Mouse (Mus musculus) thymus, adult 2 months (tissue): ENCODE data around the gene Baiap3. TPM values are rescaled to one million over a fixed set of nuclear protein-coding genes. Genes with fewer than 3 reads are reported as not detected.

Source experiments
- DNase-seq: peaks from one replicate; pipeline ENCODE4 v3.0.0; 2021
- H3K27ac ChIP-seq: fragments of 200-500 bp; 2 replicates; pipeline ENCODE4 v1.5.1; 2012; ENCODE audit warnings: low read length, control low read depth; ENCODE audit not compliant: control insufficient read depth, insufficient read depth
- H3K27me3 ChIP-seq: fragments of 200-500 bp; 2 replicates; pipeline ENCODE4 v1.6.1; 2012; ENCODE audit warnings: mild to moderate bottlenecking, low read length, moderate library complexity, mixed read lengths; ENCODE audit not compliant: control insufficient read depth, insufficient read depth
- H3K36me3 ChIP-seq: fragments of 200-500 bp; 2 replicates; pipeline ENCODE4 v1.6.1; 2012; ENCODE audit warnings: mild to moderate bottlenecking, low read length, moderate library complexity; ENCODE audit not compliant: control insufficient read depth, insufficient read depth
- H3K4me1 ChIP-seq: fragments of 200-500 bp; replicated peaks from 2 replicates; pipeline ENCODE4 v1.6.1; 2012; ENCODE audit warnings: low read length; ENCODE audit not compliant: control insufficient read depth, insufficient read depth
- H3K4me3 ChIP-seq: fragments of 200-500 bp; 2 replicates; pipeline ENCODE4 v1.5.1; 2012; ENCODE audit warnings: mild to moderate bottlenecking, low read length, control low read depth, moderate library complexity; ENCODE audit not compliant: control insufficient read depth, insufficient read depth
- CTCF ChIP-seq: fragments of 200-500 bp; IDR thresholded peaks from 2 replicates; pipeline ENCODE4 v1.5.1; 2012; ENCODE audit warnings: mild to moderate bottlenecking, control low read depth, low read length, moderate library complexity, borderline replicate concordance; ENCODE audit not compliant: control insufficient read depth, poor library complexity, insufficient read depth; ENCODE audit errors: extremely low read depth
- POLR2A ChIP-seq: fragments of 200-500 bp; IDR thresholded peaks from 2 replicates; pipeline ENCODE4 v1.6.1; 2012; ENCODE audit warnings: mild to moderate bottlenecking, low read length, control low read depth, moderate library complexity; ENCODE audit not compliant: control insufficient read depth, poor library complexity, insufficient read depth; ENCODE audit errors: extremely low read depth
- WGBS: fragments of 180-500 bp; shearing (Covaris S2); methylation state at CpG from one replicate; pipeline ENCODE4 v1.1.7; 2018; 5-methylcytosine and 5-hydroxymethylcytosine counted together
- polyA plus RNA-seq: library from polyadenylated mRNA; depleted of rRNA; stranded (reverse); fragments of >200 nt; gene quantifications from 2 replicates; pipeline ENCODE4 v1.2.3, GENCODE M21; 2012; rRNA removed

The Baiap3 gene
- 56.5 and 60.9 TPM in 2 replicates for polyA plus RNA-seq

GRCm38 (mm10) chr17:25256140-25256754, at the start of gene Baiap3:
Baiap3 (minus strand) TSS chr17:25256364.
- DNase-seq, result peak; percentile 45
- H3K27me3 ChIP-seq, result no peaks in the 10 kb centered on the region; the same call in 1 of the 2 replicates
- H3K4me3 ChIP-seq, result peak within 1 kb of the TSS; percentile 40
- no peak for TF ChIP-seq CTCF
- TF ChIP-seq POLR2A, result peak; percentile 31; the same call in 1 of the 2 replicates
- H3K27ac ChIP-seq, result peak within 1 kb of the TSS; percentile 23; the same call in 1 of the 2 replicates
- no peaks in the 10 kb centered on the region; the same call in 1 of the 2 replicates for H3K36me3 ChIP-seq
- peaks cover 58% of the 10 kb centered on the region for H3K4me1 ChIP-seq
- 3% methylated on average over 34 of the region's 35 CpGs for WGBS

- H3K27me3 ChIP-seq, result no peaks in the 10 kb centered on the region
- TF ChIP-seq CTCF (no peak), POLR2A (no peak)
- WGBS, result 89% methylated on average over 5 of the region's 5 CpGs
These were observed 41.9 kb upstream of the Baiap3 start, which contains the start of gene Prss34 for GRCm38 (mm10) chr17:25298094-25298493. Prss34 (plus strand) TSS chr17:25298394.

GRCm38 (mm10) chr17:25294111-25294510, 37.9 kb upstream of the Baiap3 start:
- TF ChIP-seq POLR2A, result no peak
- no peak for TF ChIP-seq CTCF
- 82% methylated on average over 1 of the region's 1 CpGs for WGBS
- Histone ChIP-seq H3K4me1 (no peaks in the 10 kb centered on the region), H3K27me3 (no peaks in the 10 kb centered on the region), H3K27ac (no peak overlapping the region), H3K36me3 (no peaks in the 10 kb centered on the region), H3K4me3 (no peak overlapping the region)
- DNase-seq, result no peak

More at GRCm38 (mm10) chr17:25298094-25298493, 41.9 kb upstream of the Baiap3 start, which contains the start of gene Prss34:
- no peak for DNase-seq
- Histone ChIP-seq H3K27ac (no peak within 1 kb of the TSS), H3K36me3 (no peaks in the 10 kb centered on the region), H3K4me3 (no peak within 1 kb of the TSS), H3K4me1 (no peaks in the 10 kb centered on the region)

DNA sequence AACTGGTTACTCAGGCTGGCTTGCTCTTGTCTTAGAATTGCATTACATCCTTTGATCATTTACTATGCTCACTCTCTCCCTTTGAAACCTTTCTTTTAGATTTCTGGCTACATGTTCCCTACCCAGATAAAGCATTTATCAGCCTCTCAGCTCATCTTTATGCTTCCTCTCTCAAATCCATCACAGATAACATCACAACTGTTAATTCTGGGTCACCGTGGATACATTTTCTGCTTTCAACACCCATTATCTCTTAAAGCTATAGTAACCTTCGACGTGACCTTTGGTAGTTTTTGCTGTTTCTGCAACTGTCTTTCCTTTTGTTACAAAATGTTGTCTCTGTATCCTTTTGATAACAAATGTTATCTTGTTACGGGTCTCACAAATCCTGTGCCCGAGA, 37.3 kb upstream of the Baiap3 start:
- Histone ChIP-seq H3K27ac (no peak overlapping the region), H3K4me1 (no peaks in the 10 kb centered on the region), H3K36me3 (no peaks in the 10 kb centered on the region), H3K4me3 (no peak overlapping the region), H3K27me3 (no peaks in the 10 kb centered on the region)
- TF ChIP-seq POLR2A (no peak), CTCF (no peak)
- 68% methylated on average over 5 of the region's 5 CpGs for WGBS
- no peak for DNase-seq

- no peaks in the 10 kb centered on the region for H3K36me3 ChIP-seq
- TF ChIP-seq POLR2A, result no peak
- TF ChIP-seq CTCF, result no peak
- H3K4me1 ChIP-seq, result no peaks in the 10 kb centered on the region
- H3K4me3 ChIP-seq, result no peak overlapping the region
- 42% methylated on average over 4 of the region's 4 CpGs for WGBS
- H3K27me3 ChIP-seq, result no peaks in the 10 kb centered on the region
- no peak for DNase-seq
- no peak overlapping the region for H3K27ac ChIP-seq
These were observed 34.2 kb upstream of the Baiap3 start for GRCm38 (mm10) chr17:25290411-25290810.

DNA sequence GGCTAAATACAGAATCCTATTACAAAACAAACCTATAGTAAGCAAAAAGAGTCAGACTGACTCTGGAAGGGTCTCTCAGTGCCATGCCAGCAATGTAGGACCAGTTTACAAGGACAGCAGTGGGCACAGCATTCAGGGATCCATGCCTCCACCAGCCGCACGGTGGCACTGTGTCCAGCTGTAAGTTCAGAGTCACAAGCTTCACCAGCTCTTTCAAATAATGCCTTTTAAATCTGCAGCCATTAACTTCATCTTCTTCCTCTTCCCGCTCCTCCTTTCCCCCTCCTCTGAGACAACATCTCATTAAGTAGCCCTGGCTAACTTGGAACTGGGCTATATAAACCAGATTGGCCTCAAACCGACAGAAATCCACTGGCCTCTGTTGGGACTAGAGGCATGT, 32.7 kb upstream of the Baiap3 start:
- no peak overlapping the region for H3K27ac ChIP-seq
- no peaks in the 10 kb centered on the region for H3K36me3 ChIP-seq
- no peak for TF ChIP-seq POLR2A
- peak; percentile 70; the same call in 1 of the 2 replicates for TF ChIP-seq CTCF
- no peaks in the 10 kb centered on the region for H3K27me3 ChIP-seq
- no peaks in the 10 kb centered on the region for H3K4me1 ChIP-seq
- H3K4me3 ChIP-seq, result no peak overlapping the region
- WGBS, result 21% methylated on average over 4 of the region's 4 CpGs
- peak; percentile 54 for DNase-seq

DNA sequence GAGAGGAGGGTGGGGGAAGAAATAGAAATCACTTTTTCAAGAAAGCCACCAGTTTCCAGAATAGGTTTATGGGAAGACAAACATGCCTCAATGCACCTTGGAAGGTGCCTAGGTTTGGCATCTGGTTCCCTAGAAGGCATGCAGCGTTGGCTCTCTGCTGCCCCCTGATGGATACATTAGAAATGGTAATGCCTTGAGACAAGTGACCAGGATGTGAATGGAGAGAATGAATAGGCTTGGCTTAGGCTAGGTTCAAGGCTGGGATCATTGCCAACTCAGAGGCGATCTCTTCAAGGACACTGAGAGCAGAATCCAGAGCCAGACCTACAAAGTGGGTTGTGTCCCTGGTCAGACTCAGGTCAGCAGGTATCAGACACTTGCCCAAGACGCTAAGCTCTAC, 28.9 kb upstream of the Baiap3 start:
- no peaks in the 10 kb centered on the region for H3K36me3 ChIP-seq
- TF ChIP-seq CTCF (no peak), POLR2A (no peak)
- H3K27me3 ChIP-seq, result no peaks in the 10 kb centered on the region
- no peak overlapping the region for H3K27ac ChIP-seq
- WGBS, result 33% methylated on average over 3 of the region's 3 CpGs
- H3K4me3 ChIP-seq, result no peak overlapping the region
- no peaks in the 10 kb centered on the region for H3K4me1 ChIP-seq
- DNase-seq, result peak; percentile 72
